Mouse (Mus musculus): ENCODE data around the gene Otud7b.

- no peak for TF ChIP-seq CTCF (IDR thresholded peaks at IDR 0.05; ENCODE audit: borderline replicate concordance, control insufficient read depth, extremely low read depth, insufficient read depth, low read length, poor library complexity)
- TF ChIP-seq POLR2A (IDR thresholded peaks at IDR 0.05; ENCODE audit: control insufficient read depth, extremely low read depth, insufficient read depth, low read length, poor library complexity), result no peak
Observed at GRCm38 (mm10) chr3:96072921-96073486, 31.3 kb upstream of the Otud7b start.

Data from thymus, adult 2 months (tissue).